Mouse (Mus musculus) C2C12 (cell line): Measurements from ENCODE around the gene Gm4894.

Experiments used
- CEBPB ChIP-seq: IDR thresholded peaks from one replicate; pipeline ENCODE4 v1.6.1; 2011; ENCODE audit warnings: low read depth, mild to moderate bottlenecking, control low read depth, moderate library complexity
- CTCF ChIP-seq: IDR thresholded peaks from one replicate; pipeline ENCODE4 v1.5.1; 2011; ENCODE audit not compliant: control insufficient read depth, insufficient read depth, insufficient read length
- FOSL1 ChIP-seq: IDR thresholded peaks from one replicate; pipeline ENCODE4 v1.8.0; 2011; ENCODE audit warnings: mild to moderate bottlenecking, low read length; ENCODE audit not compliant: poor library complexity, insufficient read depth, severe bottlenecking
- MAX ChIP-seq: IDR thresholded peaks from one replicate; pipeline ENCODE4 v1.6.1; 2011; ENCODE audit warnings: mild to moderate bottlenecking, control low read depth
- MYOD1 ChIP-seq: IDR thresholded peaks from one replicate; pipeline ENCODE4 v1.6.1; 2011; ENCODE audit warnings: low read depth; ENCODE audit not compliant: control insufficient read depth, insufficient read length
- MYOG ChIP-seq: IDR thresholded peaks from one replicate; pipeline ENCODE4 v1.6.1; 2011; ENCODE audit not compliant: control insufficient read depth, insufficient read length; ENCODE audit errors: extremely low read depth

DNA sequence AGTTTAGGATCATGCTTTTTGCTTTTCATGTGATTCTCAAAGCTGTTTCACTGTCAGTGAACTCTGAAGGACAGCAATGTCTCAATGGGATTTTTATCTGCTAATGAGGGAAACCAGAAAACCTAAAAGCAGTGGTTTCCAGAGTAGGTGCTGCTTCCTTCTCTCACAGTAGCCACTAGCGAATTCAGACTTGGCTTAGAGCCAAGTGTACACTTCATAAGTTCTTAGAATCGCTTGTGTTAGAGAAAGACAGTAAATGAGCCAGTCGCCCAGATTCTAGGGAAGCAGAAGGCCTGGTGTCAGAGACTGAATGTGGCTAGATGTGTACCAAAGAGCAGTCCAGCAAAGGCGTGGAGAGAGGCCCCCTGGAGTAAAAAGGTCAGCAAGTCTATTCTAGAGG, 60.5 kb downstream of the Gm4894 start:
- TF ChIP-seq CTCF = no peak
- TF ChIP-seq FOSL1 = no peak
- TF ChIP-seq MYOG = no peak
- no peak for TF ChIP-seq MAX
- no peak for TF ChIP-seq MYOD1
- no peak for TF ChIP-seq CEBPB
